Mouse (Mus musculus) layer of hippocampus, adult 8-10 months (tissue): Measurements from ENCODE around the gene Sin3b. TPM values are rescaled to one million over a fixed set of nuclear protein-coding genes. Genes with fewer than 3 reads are reported as not detected.

Experiments used
- DNase-seq, 2 experiments: peaks; one replicate each; pipeline ENCODE4 v3.0.0; 2022; ENCODE audit warnings: low spot score in 2 of 2
- microRNA-seq, 2 experiments: library from miRNA; unstranded; fragments of <30 nt; microRNA quantifications; one replicate each; pipeline ENCODE4 v1.2.0; 2022
- total RNA-seq, 4 experiments: library from RNA; stranded (reverse); gene quantifications; 2 replicates each; pipeline ENCODE4 v1.2.4; 2022

The Sin3b gene
- total RNA-seq, 4 experiments from 2014 or later, result 172 to 190 (median 175) TPM

GRCm38 (mm10) chr8:72753165-72753564, 30.1 kb downstream of the Sin3b start:
- DNase-seq, result peak in 1 of 2 experiments; percentile 3

GRCm38 (mm10) chr8:72753781-72754180, 30.7 kb downstream of the Sin3b start:
- DNase-seq, result no peak

- peak in 1 of 2 experiments; percentile 1 for DNase-seq
These were observed 32.9 kb downstream of the Sin3b start for GRCm38 (mm10) chr8:72756031-72756430.

GRCm38 (mm10) chr8:72756771-72757390, 33.8 kb downstream of the Sin3b start:
- DNase-seq, result peak in 1 of 2 experiments; percentile 6

- DNase-seq, result peak in 1 of 2 experiments; percentile 3
These were observed 34.5 kb downstream of the Sin3b start for GRCm38 (mm10) chr8:72757426-72758195.

- DNase-seq, result no peak
These were observed 35.2 kb downstream of the Sin3b start for GRCm38 (mm10) chr8:72758310-72758709.

- no peak for DNase-seq
These were observed 37.1 kb downstream of the Sin3b start for GRCm38 (mm10) chr8:72760216-72760615.

GRCm38 (mm10) chr8:72761322-72762051, 38.4 kb downstream of the Sin3b start, which contains the start of gene F2rl3:
F2rl3 (plus strand) TSS chr8:72761880.
- peak in 1 of 2 experiments; percentile 2 for DNase-seq

- DNase-seq, result peak in 1 of 2 experiments; percentile 2
These were observed 39.2 kb downstream of the Sin3b start for GRCm38 (mm10) chr8:72762306-72762705.

GRCm38 (mm10) chr8:72765696-72766095, 42.6 kb downstream of the Sin3b start:
- no peak for DNase-seq

- no peak for DNase-seq
These were observed 43.7 kb downstream of the Sin3b start for GRCm38 (mm10) chr8:72766777-72767176.

GRCm38 (mm10) chr8:72777797-72778196, 54.7 kb downstream of the Sin3b start:
- no peak for DNase-seq

GRCm38 (mm10) chr8:72780644-72781043, 57.6 kb downstream of the Sin3b start:
- no peak for DNase-seq

- DNase-seq, result no peak
These were observed 78.5 kb downstream of the Sin3b start for GRCm38 (mm10) chr8:72801583-72801982.

Small RNA genes within 50 kb of the gene (microRNA-seq; reads per million reads assigned to microRNA genes)
- 0 reads per million in 2 experiments for gene Gm26237

Other genes starting within 250 kb of the Sin3b start
- 10 to 100 TPM; 69.3 to 97.6 (median 83.2) TPM for gene Cherp, start 248.1 kb upstream of the Sin3b start, total RNA-seq
- 10 to 100 TPM; 42.8 to 55.5 (median 48.7) TPM for gene Slc35e1, start 230.7 kb upstream of the Sin3b start, total RNA-seq
- gene Med26, start 175.0 kb upstream of the Sin3b start, total RNA-seq, result 10 to 100 TPM in 1 of 4 experiments, 1 to 10 TPM in 3; 7.1 to 11.1 (median 9.2) TPM
- gene Smim7, start 152.2 kb upstream of the Sin3b start, total RNA-seq, result 100 to 1,000 TPM; 102 to 116 (median 113) TPM
- 100 to 1,000 TPM in 3 of 4 experiments, 10 to 100 TPM in 1; 97.4 to 111 (median 103) TPM for gene Tmem38a, start 151.2 kb upstream of the Sin3b start, total RNA-seq
- gene Nwd1, start 76.6 kb upstream of the Sin3b start, total RNA-seq, result 10 to 100 TPM; 45.4 to 57.7 (median 50.6) TPM
- under 1 TPM in 3 of 4 experiments, not detected in 1; 0.23 to 0.55 (median 0.43) TPM for gene F2rl3, start 38.6 kb downstream of the Sin3b start, total RNA-seq